ENCODE assay signal across 7 mouse cellular contexts in genomic region chr6:92776356-92776755, GRCm38 (mm10). TPM values are rescaled to one million over a fixed set of nuclear protein-coding genes. Genes with fewer than 3 reads are reported as not detected.
DNase-seq lines count a peak whose midpoint lies in the region; ATAC-seq lines count a peak whose summit lies in the region.

No protein-coding gene starts in this region.

- H3K9ac ChIP-seq in hindbrain, embryonic 11.5 days (ENCODE audit: low read depth, low read length): no peak overlapping the region
- H3K9ac ChIP-seq in hindbrain, embryonic 16.5 days (ENCODE audit: low read depth, low read length): no peak overlapping the region

- H3K27ac ChIP-seq in hindbrain, embryonic 11.5 days (ENCODE audit: low read depth, low read length): no peak overlapping the region
- H3K27ac ChIP-seq in hindbrain, embryonic 16.5 days (ENCODE audit: low read depth, low read length): no peak overlapping the region

- 15% methylated on average over 2 of the region's 2 CpGs for WGBS in hindbrain, embryonic 11.5 days
- WGBS in hindbrain, embryonic 16.5 days: 10% methylated on average over 2 of the region's 2 CpGs

- H3K9me3 ChIP-seq in hindbrain, embryonic 11.5 days (ENCODE audit: control insufficient read depth, low read length): no peaks in the 10 kb centered on the region
- no peaks in the 10 kb centered on the region for H3K9me3 ChIP-seq in hindbrain, embryonic 16.5 days (ENCODE audit: control insufficient read depth, low read length)

- no peak for ATAC-seq in hindbrain, embryonic 11.5 days (ENCODE audit: low FRiP score)
- no peak for ATAC-seq in hindbrain, embryonic 16.5 days

- no peaks in the 10 kb centered on the region for H3K27me3 ChIP-seq in hindbrain, embryonic 11.5 days (ENCODE audit: control insufficient read depth, insufficient read depth, low read length)
- no peaks in the 10 kb centered on the region for H3K27me3 ChIP-seq in hindbrain, embryonic 16.5 days (replicated peaks; ENCODE audit: control insufficient read depth, insufficient read depth, low read length)

- no peak overlapping the region for H3K4me2 ChIP-seq in hindbrain, embryonic 11.5 days (replicated peaks; ENCODE audit: low read depth, low read length)
- no peak overlapping the region for H3K4me2 ChIP-seq in hindbrain, embryonic 16.5 days (ENCODE audit: low read length)

- H3K36me3 ChIP-seq in hindbrain, embryonic 11.5 days (ENCODE audit: control insufficient read depth, insufficient read depth, low read length): no peaks in the 10 kb centered on the region
- no peaks in the 10 kb centered on the region for H3K36me3 ChIP-seq in hindbrain, embryonic 16.5 days (ENCODE audit: control insufficient read depth, insufficient read depth, low read length)

- no peak overlapping the region for H3K4me3 ChIP-seq in hindbrain, embryonic 11.5 days (ENCODE audit: low read depth, low read length)
- H3K4me3 ChIP-seq in hindbrain, embryonic 16.5 days (ENCODE audit: low read length): no peak overlapping the region

- no peaks in the 10 kb centered on the region for H3K4me1 ChIP-seq in hindbrain, embryonic 11.5 days (replicated peaks; ENCODE audit: control insufficient read depth, insufficient read depth, low read length)
- no peaks in the 10 kb centered on the region for H3K4me1 ChIP-seq in hindbrain, embryonic 16.5 days (ENCODE audit: control insufficient read depth, insufficient read depth, low read depth, low read length)

- DNase-seq in hindbrain, embryonic 11.5 days (ENCODE audit: low spot score): peak; percentile 77
- peak; percentile 64 for DNase-seq in 416B (ENCODE audit: low read depth)
- peak; percentile 63 for DNase-seq in MN1 (ENCODE audit: low spot score)
- peak; percentile 75 for DNase-seq in forelimb bud, embryonic 11.5 days (ENCODE audit: low read depth, low spot score)
- DNase-seq in mesoderm, embryonic 11.5 days (ENCODE audit: low read depth, low spot score): peak; percentile 74
- DNase-seq in spleen, adult 18-20 months: no peak

RNA-seq across cellular contexts. Expression of gene A730049H05Rik, which starts 39.9 kb away (rescaled TPM):
- 0.18 and 0.25 TPM in 2 replicates for polyA plus RNA-seq in hindbrain, embryonic 11.5 days (2014; fragmentation: Nextera tagmentation; extraction: Ambion mirVana)
- 0.54 and 0.97 TPM in 2 replicates for polyA plus RNA-seq in hindbrain, embryonic 16.5 days (2015; fragmentation: Nextera tagmentation; extraction: Ambion mirVana)

Comparison
In these comparisons a context has a peak if more than half of its experiments do, and no peak if none do; other contexts are left out.
1. DNase-seq: peak in hindbrain, embryonic 11.5 days (single experiment), 416B (single experiment), MN1 (single experiment), forelimb bud, embryonic 11.5 days (single experiment) and mesoderm, embryonic 11.5 days (single experiment); none in spleen, adult 18-20 months (0 of 2).